Mouse (Mus musculus) embryonic facial prominence, embryonic 15.5 days (tissue): ENCODE data around the gene Atxn7l1. TPM values are rescaled to one million over a fixed set of nuclear protein-coding genes. Genes with fewer than 3 reads are reported as not detected.
"Not testable (repeated sequence)": the region's sequence is repeated elsewhere in the genome, so short reads cannot be mapped to it uniquely, and the experiment has no call there.

ENCODE experiments used
- ATAC-seq: fragments of 200-750 bp; cut with Nextera tagmentation; 2 replicates; pipeline ENCODE4 v1.8.0; 2017; ENCODE audit warnings: low read depth, moderate TSS enrichment; ENCODE audit not compliant: insufficient number of reproducible peaks, low FRiP score, low TSS enrichment
- H3K27ac ChIP-seq: fragments of 300-500 bp; sonication (generic); replicated peaks from 2 replicates; pipeline ENCODE4 v1.5.1; 2015; ENCODE audit warnings: mild to moderate bottlenecking, inconsistent platforms
- H3K27me3 ChIP-seq: fragments of 300-500 bp; sonication (generic); 2 replicates; pipeline ENCODE4 v1.6.1; 2015; ENCODE audit warnings: inconsistent platforms
- H3K36me3 ChIP-seq: fragments of 300-500 bp; sonication (generic); 2 replicates; pipeline ENCODE4 v1.6.1; 2015; ENCODE audit warnings: mild to moderate bottlenecking, inconsistent platforms
- H3K4me1 ChIP-seq: fragments of 300-500 bp; sonication (generic); 2 replicates; pipeline ENCODE4 v1.6.1; 2015; ENCODE audit warnings: inconsistent platforms
- H3K4me2 ChIP-seq: fragments of 300-500 bp; sonication (generic); replicated peaks from 2 replicates; pipeline ENCODE4 v1.6.1; 2015; ENCODE audit warnings: mild to moderate bottlenecking, inconsistent platforms
- H3K4me3 ChIP-seq: fragments of 300-500 bp; sonication (generic); replicated peaks from 2 replicates; pipeline ENCODE4 v1.5.1; 2015; ENCODE audit warnings: mild to moderate bottlenecking, inconsistent platforms
- H3K9ac ChIP-seq: fragments of 300-500 bp; sonication (generic); 2 replicates; pipeline ENCODE4 v1.6.1; 2015; ENCODE audit warnings: inconsistent platforms
- H3K9me3 ChIP-seq: fragments of 300-500 bp; sonication (generic); replicated peaks from 2 replicates; pipeline ENCODE4 v1.6.1; 2016; ENCODE audit warnings: inconsistent platforms
- WGBS: fragments of 180-500 bp; shearing (Covaris S2); methylation state at CpG from one replicate; pipeline ENCODE4 v1.1.7; 2015; 5-methylcytosine and 5-hydroxymethylcytosine counted together
- polyA plus RNA-seq: library from polyadenylated mRNA; unstranded; fragments of >200 nt; fragmentation: Nextera tagmentation; extraction: Ambion mirVana; gene quantifications from 2 replicates; pipeline ENCODE4 v1.2.1, GENCODE M21; 2015

Gene Atxn7l1
- polyA plus RNA-seq, 1 experiment from 2014 or later: 14.9 TPM

GRCm38 (mm10) chr12:33153850-33154249, 6.4 kb downstream of the Atxn7l1 start:
- ATAC-seq: no peak
- H3K4me2 ChIP-seq: no peak overlapping the region
- H3K9me3 ChIP-seq: no peaks in the 10 kb centered on the region
- WGBS: 90% methylated on average over 3 of the region's 3 CpGs
- peaks cover 11% of the 10 kb centered on the region for H3K4me1 ChIP-seq
- H3K4me3 ChIP-seq: no peak overlapping the region
- no peak overlapping the region for H3K27ac ChIP-seq
- H3K9ac ChIP-seq: no peak overlapping the region
- no peaks in the 10 kb centered on the region for H3K27me3 ChIP-seq
- no peaks in the 10 kb centered on the region for H3K36me3 ChIP-seq

- 85% methylated on average over 3 of the region's 3 CpGs for WGBS
- Histone ChIP-seq H3K4me1 (0 out of 2 replicates have a peak, but pooled peaks cover 6% of the 10 kb centered on the region), H3K4me3 (no peak overlapping the region), H3K27me3 (no peaks in the 10 kb centered on the region), H3K9me3 (no peaks in the 10 kb centered on the region), H3K27ac (no peak overlapping the region), H3K36me3 (0 out of 2 replicates have a peak, but pooled peaks cover 4% of the 10 kb centered on the region), H3K9ac (no peak overlapping the region), H3K4me2 (no peak overlapping the region)
- ATAC-seq: no peak
Measured at GRCm38 (mm10) chr12:33154732-33155131, 7.2 kb downstream of the Atxn7l1 start.

GRCm38 (mm10) chr12:33156334-33157018, 9.0 kb downstream of the Atxn7l1 start:
- no peaks in the 10 kb centered on the region for H3K27me3 ChIP-seq
- 0 out of 2 replicates have a peak, but pooled peaks cover 4% of the 10 kb centered on the region for H3K36me3 ChIP-seq
- 86% methylated on average over 7 of the region's 7 CpGs for WGBS
- no peak overlapping the region for H3K27ac ChIP-seq
- no peak overlapping the region for H3K4me2 ChIP-seq
- no peak overlapping the region for H3K9ac ChIP-seq
- peaks cover 7% of the 10 kb centered on the region for H3K4me1 ChIP-seq
- no peak overlapping the region for H3K4me3 ChIP-seq
- H3K9me3 ChIP-seq: no peaks in the 10 kb centered on the region
- ATAC-seq: no peak

- Histone ChIP-seq H3K4me3 (no peak overlapping the region), H3K9me3 (no peaks in the 10 kb centered on the region), H3K27me3 (no peaks in the 10 kb centered on the region), H3K36me3 (0 out of 2 replicates have a peak, but pooled peaks cover 4% of the 10 kb centered on the region), H3K4me2 (no peak overlapping the region), H3K27ac (no peak overlapping the region), H3K9ac (no peak overlapping the region), H3K4me1 (peaks cover 24% of the 10 kb centered on the region)
- 85% methylated on average over 8 of the region's 8 CpGs for WGBS
- ATAC-seq: no peak
Measured at GRCm38 (mm10) chr12:33158256-33158655, 10.8 kb downstream of the Atxn7l1 start.

GRCm38 (mm10) chr12:33160406-33160805, 12.9 kb downstream of the Atxn7l1 start:
- WGBS: 78% methylated on average over 7 of the region's 7 CpGs
- H3K4me2 ChIP-seq: no peak overlapping the region
- ATAC-seq: no peak

GRCm38 (mm10) chr12:33162541-33162940, 15.0 kb downstream of the Atxn7l1 start:
- Histone ChIP-seq H3K4me2 (peak overlapping the region; percentile 30; the same call in 1 of the 2 replicates), H3K9ac (no peak overlapping the region), H3K27me3 (no peaks in the 10 kb centered on the region), H3K27ac (peak overlapping the region; percentile 74), H3K4me1 (peaks cover 19% of the 10 kb centered on the region), H3K36me3 (0 out of 2 replicates have a peak, but pooled peaks cover 4% of the 10 kb centered on the region), H3K4me3 (no peak overlapping the region), H3K9me3 (no peaks in the 10 kb centered on the region)
- WGBS: 24% methylated on average over 12 of the region's 12 CpGs
- ATAC-seq: peak; percentile 79

More at GRCm38 (mm10) chr12:33160406-33160805, 12.9 kb downstream of the Atxn7l1 start:
- H3K36me3 ChIP-seq: 0 out of 2 replicates have a peak, but pooled peaks cover 4% of the 10 kb centered on the region
- no peaks in the 10 kb centered on the region for H3K9me3 ChIP-seq
- no peak overlapping the region for H3K27ac ChIP-seq
- no peak overlapping the region for H3K4me3 ChIP-seq
- H3K9ac ChIP-seq: no peak overlapping the region
- H3K4me1 ChIP-seq: peaks cover 24% of the 10 kb centered on the region
- no peaks in the 10 kb centered on the region for H3K27me3 ChIP-seq

DNA sequence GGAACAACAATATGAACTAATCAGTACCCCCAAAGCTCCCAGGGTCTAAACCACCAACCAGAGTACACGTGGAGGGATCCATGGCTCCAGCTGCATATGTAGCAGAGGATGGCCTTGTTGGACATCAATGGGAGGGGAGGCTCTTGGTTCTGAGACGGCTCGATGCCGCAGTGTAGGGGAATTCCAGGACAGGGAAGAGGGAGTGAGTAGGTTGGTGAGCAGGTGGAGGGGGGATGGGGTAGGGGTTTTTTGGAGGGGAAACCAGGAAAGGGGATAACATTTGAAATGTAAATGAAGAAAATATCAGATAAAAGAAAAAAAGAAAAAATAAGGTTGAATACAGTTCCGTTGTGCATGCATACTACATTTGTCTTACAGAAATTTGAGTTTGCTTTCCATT, 16.5 kb downstream of the Atxn7l1 start:
- WGBS: 91% methylated on average over 5 of the region's 5 CpGs
- H3K36me3 ChIP-seq, H3K4me3 ChIP-seq, ATAC-seq, H3K9me3 ChIP-seq, H3K27ac ChIP-seq, H3K4me2 ChIP-seq, H3K27me3 ChIP-seq, H3K9ac ChIP-seq: not testable (repeated sequence)
- H3K4me1 ChIP-seq: peaks cover 19% of the 10 kb centered on the region

DNA sequence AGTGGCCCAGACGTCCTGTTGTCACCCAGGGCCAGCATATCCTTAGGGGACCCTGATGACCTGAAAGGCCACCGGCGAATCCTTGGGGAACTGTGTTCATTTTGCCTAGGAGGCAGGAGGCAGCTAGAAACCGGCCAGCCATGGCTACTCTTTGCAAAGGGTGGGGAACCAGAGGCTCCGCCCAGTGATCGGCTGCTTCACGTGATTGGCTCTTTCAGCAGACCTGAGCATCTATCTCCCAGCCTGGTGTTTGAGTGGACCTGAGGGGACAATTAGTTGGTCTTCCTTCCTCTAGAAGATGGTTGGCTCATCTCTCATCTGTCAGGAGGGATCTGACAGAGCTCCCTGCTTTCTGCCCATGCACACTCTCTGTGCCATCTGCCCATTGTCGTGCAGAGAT, 19.2 kb downstream of the Atxn7l1 start:
- no peaks in the 10 kb centered on the region for H3K36me3 ChIP-seq
- no peak for ATAC-seq
- no peak overlapping the region for H3K4me2 ChIP-seq
- no peaks in the 10 kb centered on the region for H3K9me3 ChIP-seq
- H3K27ac ChIP-seq: no peak overlapping the region
- no peak overlapping the region for H3K9ac ChIP-seq
- no peak overlapping the region for H3K4me3 ChIP-seq
- 61% methylated on average over 8 of the region's 8 CpGs for WGBS
- no peaks in the 10 kb centered on the region for H3K27me3 ChIP-seq
- H3K4me1 ChIP-seq: peaks cover 15% of the 10 kb centered on the region

GRCm38 (mm10) chr12:33167545-33167944, 20.1 kb downstream of the Atxn7l1 start:
- peaks cover 7% of the 10 kb centered on the region for H3K4me1 ChIP-seq
- H3K9ac ChIP-seq: no peak overlapping the region
- no peaks in the 10 kb centered on the region for H3K36me3 ChIP-seq
- H3K4me2 ChIP-seq: no peak overlapping the region
- no peak overlapping the region for H3K27ac ChIP-seq
- H3K27me3 ChIP-seq: no peaks in the 10 kb centered on the region
- no peak for ATAC-seq
- H3K4me3 ChIP-seq: no peak overlapping the region
- H3K9me3 ChIP-seq: no peaks in the 10 kb centered on the region
- WGBS: 62% methylated on average over 5 of the region's 5 CpGs

DNA sequence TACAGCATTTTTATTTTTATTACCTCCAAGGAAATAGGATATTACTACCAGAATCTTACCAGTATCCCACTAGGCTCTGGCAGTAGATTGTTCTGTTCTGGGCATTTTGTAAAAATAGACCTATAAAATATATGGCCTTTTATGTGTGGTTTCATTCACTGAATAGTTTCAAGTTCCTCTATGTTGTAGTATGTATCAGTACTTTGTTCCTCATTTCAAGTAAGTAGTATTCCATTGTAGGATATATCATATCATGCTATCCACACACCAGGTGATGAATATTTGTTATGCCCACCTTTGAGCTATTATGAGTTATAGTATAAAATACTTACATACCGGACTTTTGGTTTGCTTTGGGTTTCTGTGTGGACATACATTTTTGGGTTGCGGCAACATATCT, 21.0 kb downstream of the Atxn7l1 start:
- Histone ChIP-seq H3K4me3 (no peak overlapping the region), H3K36me3 (no peaks in the 10 kb centered on the region), H3K27me3 (no peaks in the 10 kb centered on the region), H3K9ac (no peak overlapping the region), H3K27ac (no peak overlapping the region), H3K9me3 (no peaks in the 10 kb centered on the region), H3K4me1 (no peaks in the 10 kb centered on the region), H3K4me2 (no peak overlapping the region)
- 99% methylated on average over 2 of the region's 2 CpGs for WGBS
- no peak for ATAC-seq

DNA sequence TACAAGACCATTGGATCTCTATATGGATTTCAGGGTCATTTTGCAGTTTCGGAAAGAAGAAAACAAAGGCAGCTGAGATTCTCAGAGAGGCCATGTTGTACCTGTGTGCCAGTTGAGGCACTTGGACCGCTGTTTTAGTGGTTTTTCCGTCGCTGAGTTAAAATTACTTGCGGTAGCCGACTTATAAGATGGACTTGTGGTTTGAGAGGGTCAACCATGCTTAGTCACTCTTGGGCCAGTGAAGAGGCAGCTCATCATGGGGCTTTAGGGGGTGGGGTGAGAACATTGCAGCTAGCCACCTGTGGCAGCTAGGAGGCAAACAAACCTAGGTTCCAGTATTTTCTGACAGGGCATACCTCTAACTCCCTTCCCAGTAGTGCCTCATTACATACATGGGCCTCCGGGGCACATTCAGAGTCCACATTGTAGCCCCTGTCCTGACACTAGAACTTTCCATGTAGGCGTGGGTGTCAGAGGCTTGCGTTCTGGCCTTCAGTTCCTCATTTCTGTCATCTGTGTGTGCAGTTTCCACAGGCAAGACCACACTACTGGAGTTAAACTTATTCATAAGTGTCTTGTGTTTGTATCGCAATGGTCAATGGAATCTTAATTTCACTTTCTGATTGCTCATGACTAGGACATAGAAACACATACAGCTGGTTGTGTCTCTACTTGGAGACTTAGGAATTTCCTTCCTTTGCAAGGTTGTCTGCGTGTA, 22.4 kb downstream of the Atxn7l1 start:
- Histone ChIP-seq H3K4me2 (no peak overlapping the region), H3K27me3 (no peaks in the 10 kb centered on the region), H3K9me3 (no peaks in the 10 kb centered on the region), H3K36me3 (no peaks in the 10 kb centered on the region), H3K4me1 (peaks cover 4% of the 10 kb centered on the region; the same call in 1 of the 2 replicates), H3K4me3 (no peak overlapping the region), H3K27ac (no peak overlapping the region), H3K9ac (no peak overlapping the region)
- WGBS: 88% methylated on average over 11 of the region's 11 CpGs
- ATAC-seq: no peak
